Mouse (Mus musculus): Measurements from ENCODE around the gene Ptges.

Ptges gene

GRCm38 (mm10) chr2:30863574-30863973 is 66.1 kb downstream of the Ptges start:
- no peak for ATAC-seq (ENCODE audit: insufficient number of reproducible peaks, low FRiP score, low TSS enrichment)

DNA sequence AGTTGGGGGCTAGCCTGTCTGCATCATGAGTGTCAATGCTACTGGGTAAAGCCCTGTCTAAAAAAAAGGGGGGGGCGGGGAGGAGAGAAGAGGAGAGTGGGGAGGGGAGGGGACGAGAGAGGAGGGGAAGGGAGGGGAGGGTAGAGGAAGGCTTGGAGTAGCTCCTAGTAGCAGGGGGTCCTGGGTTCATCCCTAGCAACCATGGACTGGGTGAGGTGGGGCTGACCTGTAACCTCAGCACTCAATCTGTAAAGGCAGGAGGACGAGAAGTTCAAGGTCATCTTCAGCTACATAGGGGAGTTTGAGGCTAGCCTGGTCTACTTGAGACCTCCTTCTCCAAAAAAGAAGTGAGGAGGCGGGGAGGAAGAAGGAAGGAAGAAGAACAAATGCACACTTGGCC is 67.6 kb downstream of the Ptges start:
- ATAC-seq (ENCODE audit: insufficient number of reproducible peaks, low FRiP score, low TSS enrichment): no peak

DNA sequence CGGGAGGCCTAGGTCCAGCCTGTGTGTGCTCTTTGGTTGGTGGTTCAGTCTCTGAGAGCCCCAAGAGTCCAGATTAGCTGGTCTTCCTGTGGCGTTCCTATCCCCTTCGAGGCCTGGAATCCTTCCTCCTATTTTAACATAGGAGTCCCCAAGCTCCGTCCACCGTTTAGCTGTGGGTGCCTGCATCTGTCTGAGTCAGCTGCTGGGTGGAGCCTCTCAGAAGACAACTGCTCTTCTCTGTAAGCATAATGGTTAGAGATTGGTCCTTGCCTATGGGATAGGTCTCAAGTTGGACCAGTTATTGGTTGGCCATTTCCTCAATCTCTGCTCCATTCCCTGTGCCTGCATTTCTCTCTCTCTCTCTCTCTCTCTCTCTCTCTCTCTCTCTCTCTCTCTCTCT is 69.9 kb downstream of the Ptges start:
- no peak for ATAC-seq (ENCODE audit: insufficient number of reproducible peaks, low FRiP score, low TSS enrichment)

GRCm38 (mm10) chr2:30857076-30857475 is 72.6 kb downstream of the Ptges start:
- ATAC-seq (ENCODE audit: insufficient number of reproducible peaks, low FRiP score, low TSS enrichment): no peak

DNA sequence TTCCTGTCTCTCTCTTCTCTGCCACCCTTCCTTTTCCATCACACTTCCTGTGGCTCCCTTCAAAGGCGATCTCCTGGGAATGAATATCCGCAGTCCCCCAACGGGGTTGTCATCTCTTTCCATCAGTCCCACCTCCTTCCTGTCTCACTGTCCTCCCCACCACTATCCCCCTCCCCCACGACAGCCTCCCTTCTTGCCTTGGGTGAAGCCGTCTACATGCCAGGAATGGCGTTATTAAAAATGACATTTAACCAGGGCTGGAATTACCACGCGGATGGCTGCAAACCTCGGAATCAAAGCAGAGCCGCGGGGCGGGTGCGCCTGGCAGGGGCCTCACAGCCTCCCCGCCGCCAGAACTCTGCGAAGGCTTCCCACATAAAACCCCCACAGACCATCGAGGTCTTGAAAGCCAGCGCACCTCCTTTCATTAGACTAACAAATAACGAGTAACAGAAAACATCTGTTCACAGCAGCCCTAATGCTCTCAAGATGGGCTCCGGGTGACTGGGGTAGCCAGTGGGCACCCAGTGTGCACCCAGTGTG is 76.8 kb downstream of the Ptges start:
- no peak for ATAC-seq (ENCODE audit: insufficient number of reproducible peaks, low FRiP score, low TSS enrichment)

- no peak for ATAC-seq (ENCODE audit: insufficient number of reproducible peaks, low FRiP score, low TSS enrichment)
These were observed 79.1 kb downstream of the Ptges start for GRCm38 (mm10) chr2:30850581-30850980.

DNA sequence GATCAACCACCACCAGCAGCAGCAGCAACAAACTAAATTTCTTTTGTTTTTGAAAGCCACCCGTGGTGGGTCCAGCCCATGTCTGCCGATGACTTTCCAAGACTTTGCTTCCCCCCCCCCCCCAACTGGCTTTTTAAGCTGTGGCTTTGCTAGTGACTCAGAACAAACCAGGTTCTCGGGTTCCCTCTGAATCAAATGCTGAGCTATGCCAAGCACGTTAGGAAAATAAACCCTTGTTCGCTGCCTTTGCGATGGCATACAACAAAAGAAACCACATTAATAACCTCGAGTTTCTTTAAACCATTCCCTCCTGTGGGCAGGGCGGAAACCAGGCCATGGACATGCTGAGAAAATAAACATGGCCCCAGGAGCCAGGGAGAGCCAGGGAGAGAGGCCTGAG is 81.5 kb downstream of the Ptges start:
- ATAC-seq (ENCODE audit: insufficient number of reproducible peaks, low FRiP score, low TSS enrichment): no peak

DNA sequence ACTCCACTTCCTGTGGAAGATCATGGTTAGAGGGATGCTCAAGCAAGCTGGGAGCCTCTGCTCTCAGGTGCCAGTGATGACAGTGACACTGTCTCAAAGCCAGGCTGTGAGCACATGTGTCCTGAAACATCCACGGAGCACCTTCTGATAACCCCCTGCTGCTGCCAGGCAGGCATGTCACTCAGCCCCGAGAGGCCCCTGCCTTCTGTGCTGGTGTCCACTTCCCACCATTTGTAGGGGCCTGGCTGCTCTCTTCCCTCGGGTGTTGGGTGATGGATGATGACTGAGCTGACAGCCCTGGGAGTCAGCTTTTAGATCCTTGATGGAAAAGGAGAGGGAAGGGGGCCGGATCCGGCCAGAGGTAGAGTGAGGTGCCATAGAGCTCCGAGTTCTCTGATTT is 82.9 kb downstream of the Ptges start:
- no peak for ATAC-seq (ENCODE audit: insufficient number of reproducible peaks, low FRiP score, low TSS enrichment)

DNA sequence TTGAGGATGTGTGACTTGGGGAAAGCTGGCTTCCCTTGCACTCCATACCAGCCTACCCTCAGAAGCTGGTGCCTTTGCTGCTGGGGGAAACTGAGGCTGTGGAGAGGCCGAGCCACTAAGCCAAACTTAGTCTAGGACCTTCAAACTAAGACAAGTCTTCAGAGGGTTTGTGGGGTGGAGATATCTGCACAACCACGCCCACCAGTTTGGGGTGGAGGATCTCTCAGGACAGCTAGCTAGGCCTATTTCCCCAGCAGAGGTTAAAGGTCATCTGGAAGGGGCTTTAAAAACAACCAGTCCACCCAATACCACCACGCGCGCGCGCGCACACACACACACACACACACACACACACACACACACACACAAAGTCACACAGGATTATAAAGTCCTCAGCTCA is 83.4 kb downstream of the Ptges start:
- no peak for ATAC-seq (ENCODE audit: insufficient number of reproducible peaks, low FRiP score, low TSS enrichment)

DNA sequence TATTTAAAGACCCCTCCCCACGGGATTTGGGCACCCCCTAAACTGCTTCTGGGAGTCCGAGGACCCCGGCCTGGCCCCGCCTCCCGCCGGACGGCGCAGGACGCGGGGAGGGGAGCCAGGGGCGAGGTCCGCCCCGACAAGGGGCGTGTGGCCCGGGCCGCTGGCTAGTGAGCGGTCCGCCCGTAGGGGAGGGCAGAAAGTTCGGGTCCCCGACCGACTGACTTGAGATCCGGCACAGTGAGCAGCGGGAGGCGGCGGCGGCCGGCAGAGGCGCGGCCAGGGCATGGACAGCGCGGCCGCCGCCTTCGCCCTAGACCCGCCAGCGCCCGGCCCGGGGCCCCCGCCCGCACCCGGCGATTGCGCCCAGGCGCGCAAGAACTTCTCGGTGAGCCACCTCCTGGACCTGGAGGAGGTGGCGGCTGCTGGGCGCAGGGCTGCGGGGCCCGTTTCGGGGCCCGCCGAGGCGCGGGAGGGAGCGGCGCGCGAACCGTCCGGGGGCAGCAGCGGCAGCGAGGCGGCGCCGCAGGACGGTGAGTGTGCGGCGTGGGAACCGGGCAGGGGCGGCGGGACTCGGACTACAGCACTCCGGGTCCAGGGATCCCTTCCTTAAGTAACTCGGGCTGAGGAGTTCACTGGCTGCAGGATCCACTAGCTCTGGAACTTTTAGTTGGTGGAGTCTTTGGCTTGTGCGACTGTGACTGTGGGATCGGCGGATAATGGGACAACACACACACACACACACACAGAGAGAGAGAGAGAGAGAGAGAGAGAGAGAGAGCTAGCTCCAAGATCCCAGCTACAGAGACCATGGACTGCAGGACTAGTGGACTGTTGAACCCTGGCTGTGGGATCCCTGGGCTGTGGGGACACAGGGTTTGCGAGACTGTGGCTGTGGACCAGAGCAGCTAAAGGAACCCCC is 84.3 kb downstream of the Ptges start:
- no peak for ATAC-seq (ENCODE audit: insufficient number of reproducible peaks, low FRiP score, low TSS enrichment)

- no peak for ATAC-seq (ENCODE audit: insufficient number of reproducible peaks, low FRiP score, low TSS enrichment)
These were observed 87.0 kb downstream of the Ptges start for GRCm38 (mm10) chr2:30842615-30843014.

All from cerebellum, adult (tissue).